Mouse (Mus musculus): ENCODE measurements around the gene Ccdc82. TPM values are rescaled to one million over a fixed set of nuclear protein-coding genes. Genes with fewer than 3 reads are reported as not detected.

Ccdc82 gene
- polyA plus RNA-seq, 1 experiment from 2014 or later = 5.2 TPM

DNA sequence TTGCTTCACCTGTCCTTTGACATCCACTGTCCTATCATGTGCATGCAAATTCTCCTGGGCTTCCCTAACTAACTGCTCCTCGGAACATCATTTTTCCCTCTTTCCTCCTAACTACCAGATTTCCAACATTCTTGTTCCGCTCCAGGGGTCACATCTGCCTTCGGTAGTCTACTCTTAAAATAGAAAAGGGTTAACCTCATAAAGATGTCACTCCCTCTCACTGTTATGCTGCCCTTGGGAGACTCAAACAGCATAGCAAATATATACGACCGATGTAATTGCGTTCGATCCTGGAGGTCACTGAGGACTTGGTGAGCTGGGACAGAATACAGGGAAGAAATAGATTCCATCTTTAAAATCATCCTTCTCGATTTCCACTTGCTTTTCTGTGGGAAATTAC, 62.0 kb downstream of the Ccdc82 start:
- no peak for ATAC-seq
- H3K4me2 ChIP-seq (replicated peaks; ENCODE audit: low read depth) = no peak overlapping the region

DNA sequence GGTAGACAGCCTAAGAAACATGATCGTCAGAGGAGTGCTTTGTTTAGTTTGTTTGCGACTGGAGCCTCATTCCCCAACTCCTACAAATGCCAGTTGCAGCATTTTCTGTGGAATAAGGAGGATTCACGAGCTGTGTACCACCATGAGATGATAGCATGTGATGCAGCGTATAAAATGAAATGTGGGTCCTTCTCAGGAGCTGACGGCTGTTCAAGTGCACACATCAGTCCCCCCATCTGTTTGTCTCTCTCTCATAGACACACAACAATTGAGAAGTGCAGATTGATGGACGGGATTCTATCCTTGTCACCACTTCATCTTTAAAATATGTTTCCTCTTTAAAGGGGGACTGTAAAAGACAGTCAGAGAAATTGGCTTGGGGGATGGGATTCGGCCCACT, 63.1 kb downstream of the Ccdc82 start:
- Histone ChIP-seq H3K4me3 (ENCODE audit: low read depth, low read length) (no peak overlapping the region), H3K27me3 (replicated peaks; ENCODE audit: control insufficient read depth, insufficient read depth, low read length) (no peaks in the 10 kb centered on the region), H3K27ac (ENCODE audit: low read depth, low read length) (no peak overlapping the region), H3K4me2 (replicated peaks; ENCODE audit: low read depth) (no peak overlapping the region), H3K36me3 (ENCODE audit: control insufficient read depth, insufficient read depth) (no peaks in the 10 kb centered on the region), H3K9ac (ENCODE audit: low read depth, low read length) (no peak overlapping the region), H3K9me3 (ENCODE audit: control insufficient read depth) (no peaks in the 10 kb centered on the region), H3K4me1 (replicated peaks; ENCODE audit: control insufficient read depth, insufficient read depth, low read length) (no peaks in the 10 kb centered on the region)
- no peak for TF ChIP-seq CTCF (IDR thresholded peaks at IDR 0.05; ENCODE audit: low read depth)
- WGBS = 79% methylated on average over 7 of the region's 7 CpGs
- no peak for ATAC-seq

More for the DNA sequence above, 62.0 kb downstream of the Ccdc82 start:
- Histone ChIP-seq H3K4me1 (replicated peaks; ENCODE audit: control insufficient read depth, insufficient read depth, low read length) (peaks cover 4% of the 10 kb centered on the region; the same call in 1 of the 2 replicates), H3K9me3 (ENCODE audit: control insufficient read depth) (no peaks in the 10 kb centered on the region), H3K4me3 (ENCODE audit: low read depth, low read length) (no peak overlapping the region), H3K9ac (ENCODE audit: low read depth, low read length) (no peak overlapping the region), H3K27ac (ENCODE audit: low read depth, low read length) (no peak overlapping the region), H3K27me3 (replicated peaks; ENCODE audit: control insufficient read depth, insufficient read depth, low read length) (no peaks in the 10 kb centered on the region), H3K36me3 (ENCODE audit: control insufficient read depth, insufficient read depth) (no peaks in the 10 kb centered on the region)
- 71% methylated on average over 8 of the region's 8 CpGs for WGBS
- TF ChIP-seq CTCF (IDR thresholded peaks at IDR 0.05; ENCODE audit: low read depth) = no peak

DNA sequence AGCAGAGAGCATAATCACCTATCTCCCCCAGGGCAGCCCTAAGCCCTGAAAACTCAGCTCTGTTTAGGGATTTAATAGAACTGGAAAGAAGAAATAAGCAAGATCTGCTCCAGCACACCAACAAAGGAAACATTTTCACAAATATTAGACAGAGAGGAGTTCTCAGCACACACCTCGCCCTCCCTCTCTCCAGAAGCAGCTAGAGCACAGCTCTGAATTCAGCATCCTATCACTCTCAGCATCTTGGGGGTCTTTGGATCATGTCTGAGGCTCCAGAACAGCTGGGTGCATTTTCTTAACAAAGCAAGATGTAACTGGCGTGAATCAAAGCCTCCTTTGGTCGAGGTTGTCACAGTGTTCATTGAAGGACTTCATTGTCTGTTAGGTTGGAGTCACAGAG, 63.5 kb downstream of the Ccdc82 start:
- no peak for TF ChIP-seq CTCF (IDR thresholded peaks at IDR 0.05; ENCODE audit: low read depth)
- H3K4me3 ChIP-seq (ENCODE audit: low read depth, low read length) = no peak overlapping the region
- H3K27me3 ChIP-seq (replicated peaks; ENCODE audit: control insufficient read depth, insufficient read depth, low read length) = no peaks in the 10 kb centered on the region
- no peak overlapping the region for H3K27ac ChIP-seq (ENCODE audit: low read depth, low read length)
- no peaks in the 10 kb centered on the region for H3K9me3 ChIP-seq (ENCODE audit: control insufficient read depth)
- H3K36me3 ChIP-seq (ENCODE audit: control insufficient read depth, insufficient read depth) = no peaks in the 10 kb centered on the region
- WGBS = 65% methylated on average over 3 of the region's 3 CpGs
- H3K9ac ChIP-seq (ENCODE audit: low read depth, low read length) = no peak overlapping the region
- no peak overlapping the region for H3K4me2 ChIP-seq (replicated peaks; ENCODE audit: low read depth)
- H3K4me1 ChIP-seq (replicated peaks; ENCODE audit: control insufficient read depth, insufficient read depth, low read length) = no peaks in the 10 kb centered on the region
- ATAC-seq = no peak

DNA sequence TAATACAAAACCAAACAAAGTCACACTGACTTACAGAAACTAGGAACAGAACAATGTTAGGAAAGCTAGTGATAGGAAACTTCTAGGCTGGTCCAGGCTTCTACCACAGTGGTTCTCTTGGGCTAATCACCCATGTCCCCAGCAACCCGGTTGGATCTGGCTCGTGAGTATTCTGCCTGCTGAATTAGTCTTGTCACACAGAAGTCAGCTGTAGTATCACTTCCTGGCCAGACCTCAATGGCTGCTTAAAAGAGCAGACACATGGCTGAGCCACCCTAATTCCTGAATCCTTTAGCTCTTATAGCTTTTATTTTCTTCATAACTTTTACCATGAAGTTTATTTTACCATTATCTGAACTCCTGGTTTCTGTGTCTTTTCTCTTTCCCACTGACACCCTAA, 64.3 kb downstream of the Ccdc82 start:
- ATAC-seq = no peak
- Histone ChIP-seq H3K27me3 (replicated peaks; ENCODE audit: control insufficient read depth, insufficient read depth, low read length) (no peaks in the 10 kb centered on the region), H3K9ac (ENCODE audit: low read depth, low read length) (no peak overlapping the region), H3K9me3 (ENCODE audit: control insufficient read depth) (no peaks in the 10 kb centered on the region), H3K4me3 (ENCODE audit: low read depth, low read length) (no peak overlapping the region), H3K36me3 (ENCODE audit: control insufficient read depth, insufficient read depth) (no peaks in the 10 kb centered on the region), H3K27ac (ENCODE audit: low read depth, low read length) (no peak overlapping the region), H3K4me2 (replicated peaks; ENCODE audit: low read depth) (no peak overlapping the region), H3K4me1 (replicated peaks; ENCODE audit: control insufficient read depth, insufficient read depth, low read length) (no peaks in the 10 kb centered on the region)
- TF ChIP-seq CTCF (IDR thresholded peaks at IDR 0.05; ENCODE audit: low read depth) = no peak
- WGBS = 45% methylated on average over 2 of the region's 2 CpGs

DNA sequence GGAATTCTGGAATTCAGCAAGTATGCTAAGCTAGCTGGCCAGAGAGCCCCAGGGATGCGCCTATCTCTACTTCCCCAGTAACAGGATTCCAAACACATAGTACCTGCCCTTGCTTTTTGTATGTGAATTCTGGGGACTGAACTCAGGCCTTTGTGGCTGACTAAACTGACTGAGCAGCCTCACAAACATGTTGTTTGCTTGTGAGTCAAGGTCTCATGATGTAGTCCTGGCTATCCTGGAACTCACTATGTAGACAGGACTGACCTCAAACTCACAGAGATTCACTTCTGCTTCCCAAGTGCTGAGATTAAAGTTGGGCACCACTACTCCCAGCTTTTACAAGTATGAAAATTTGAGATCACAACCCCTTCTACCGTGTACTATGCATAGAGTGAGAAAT, 67.2 kb downstream of the Ccdc82 start:
- 92% methylated on average over 2 of the region's 2 CpGs for WGBS

DNA sequence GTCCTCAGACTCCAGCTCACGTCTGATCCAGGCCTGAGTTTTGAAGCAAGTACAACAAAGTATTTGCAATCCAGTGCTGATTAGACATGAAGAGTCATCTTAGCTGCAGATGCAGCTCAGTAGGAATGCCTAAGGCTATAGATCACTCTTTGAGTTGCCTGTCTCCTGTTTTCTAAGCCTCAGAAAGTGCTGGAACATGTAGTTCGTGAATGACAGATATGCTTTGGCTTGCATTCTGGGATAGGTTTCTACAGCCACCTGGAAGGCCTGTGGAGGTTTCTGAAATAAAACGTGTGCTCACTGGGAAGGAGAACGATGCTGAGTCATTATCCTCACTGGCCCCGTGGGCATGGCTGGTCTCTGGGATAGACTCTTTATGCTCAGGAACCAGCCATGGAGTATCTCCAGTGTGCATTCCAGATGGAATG, 67.8 kb downstream of the Ccdc82 start:
- Histone ChIP-seq H3K4me1 (replicated peaks; ENCODE audit: control insufficient read depth, insufficient read depth, low read length) (no peaks in the 10 kb centered on the region), H3K36me3 (ENCODE audit: control insufficient read depth, insufficient read depth) (no peaks in the 10 kb centered on the region), H3K4me3 (ENCODE audit: low read depth, low read length) (no peak overlapping the region), H3K9ac (ENCODE audit: low read depth, low read length) (no peak overlapping the region), H3K27ac (ENCODE audit: low read depth, low read length) (no peak overlapping the region), H3K4me2 (replicated peaks; ENCODE audit: low read depth) (no peak overlapping the region), H3K9me3 (ENCODE audit: control insufficient read depth) (no peaks in the 10 kb centered on the region), H3K27me3 (replicated peaks; ENCODE audit: control insufficient read depth, insufficient read depth, low read length) (no peaks in the 10 kb centered on the region)
- no peak for ATAC-seq
- TF ChIP-seq CTCF (IDR thresholded peaks at IDR 0.05; ENCODE audit: low read depth) = no peak
- 72% methylated on average over 5 of the region's 5 CpGs for WGBS

More for the DNA sequence above, 67.2 kb downstream of the Ccdc82 start:
- no peak overlapping the region for H3K27ac ChIP-seq (ENCODE audit: low read depth, low read length)
- no peaks in the 10 kb centered on the region for H3K36me3 ChIP-seq (ENCODE audit: control insufficient read depth, insufficient read depth)
- no peak for TF ChIP-seq CTCF (IDR thresholded peaks at IDR 0.05; ENCODE audit: low read depth)
- no peaks in the 10 kb centered on the region for H3K27me3 ChIP-seq (replicated peaks; ENCODE audit: control insufficient read depth, insufficient read depth, low read length)
- H3K4me2 ChIP-seq (replicated peaks; ENCODE audit: low read depth) = no peak overlapping the region
- no peaks in the 10 kb centered on the region for H3K9me3 ChIP-seq (ENCODE audit: control insufficient read depth)
- ATAC-seq = no peak
- H3K4me3 ChIP-seq (ENCODE audit: low read depth, low read length) = no peak overlapping the region
- H3K9ac ChIP-seq (ENCODE audit: low read depth, low read length) = no peak overlapping the region
- no peaks in the 10 kb centered on the region for H3K4me1 ChIP-seq (replicated peaks; ENCODE audit: control insufficient read depth, insufficient read depth, low read length)

DNA sequence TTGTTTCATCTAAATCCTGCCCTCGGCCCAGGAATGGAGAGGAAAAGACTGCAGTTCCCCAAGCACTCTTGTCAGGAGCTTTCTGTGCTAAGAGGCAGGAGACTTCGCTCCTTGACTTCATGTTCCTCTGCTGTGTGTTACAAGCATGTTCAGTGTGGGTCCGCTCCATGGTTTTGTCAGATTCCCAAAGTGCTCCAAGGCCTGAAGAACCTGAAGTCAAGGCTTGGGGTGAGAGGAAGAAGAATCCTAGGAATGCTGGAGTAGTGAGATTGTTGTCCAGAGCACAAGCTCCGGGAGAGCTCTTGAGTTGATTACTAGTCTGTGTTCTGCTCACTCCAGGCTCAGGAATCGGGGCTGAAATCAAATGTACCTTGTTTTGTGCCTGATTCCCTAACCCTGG, 68.6 kb downstream of the Ccdc82 start:
- no peak for ATAC-seq
- H3K27me3 ChIP-seq (replicated peaks; ENCODE audit: control insufficient read depth, insufficient read depth, low read length) = no peaks in the 10 kb centered on the region
- no peaks in the 10 kb centered on the region for H3K36me3 ChIP-seq (ENCODE audit: control insufficient read depth, insufficient read depth)
- H3K4me2 ChIP-seq (replicated peaks; ENCODE audit: low read depth) = no peak overlapping the region
- H3K9ac ChIP-seq (ENCODE audit: low read depth, low read length) = no peak overlapping the region
- H3K4me3 ChIP-seq (ENCODE audit: low read depth, low read length) = no peak overlapping the region
- no peaks in the 10 kb centered on the region for H3K4me1 ChIP-seq (replicated peaks; ENCODE audit: control insufficient read depth, insufficient read depth, low read length)
- TF ChIP-seq CTCF (IDR thresholded peaks at IDR 0.05; ENCODE audit: low read depth) = no peak
- no peaks in the 10 kb centered on the region for H3K9me3 ChIP-seq (ENCODE audit: control insufficient read depth)
- no peak overlapping the region for H3K27ac ChIP-seq (ENCODE audit: low read depth, low read length)
- WGBS = 59% methylated on average over 5 of the region's 5 CpGs
